Mouse (Mus musculus) macrophage (primary cell): ENCODE data around the gene Capn8. TPM values are rescaled to one million over a fixed set of nuclear protein-coding genes. Genes with fewer than 3 reads are reported as not detected.

Experiments
- H3K27ac ChIP-seq: fragments of 350-480 bp; formaldehyde crosslinking; 2 replicates; pipeline ENCODE4 v1.9.0; 2021
- H3K36me3 ChIP-seq: fragments of 350-480 bp; formaldehyde crosslinking; 2 replicates; pipeline ENCODE4 v1.9.0; 2021; ENCODE audit errors: inconsistent target
- H3K4me3 ChIP-seq: fragments of 350-480 bp; formaldehyde crosslinking; 2 replicates; pipeline ENCODE4 v1.9.0; 2021; ENCODE audit errors: inconsistent target
- H3K79me2 ChIP-seq: fragments of 350-480 bp; formaldehyde crosslinking; 2 replicates; pipeline ENCODE4 v1.9.0; 2021; ENCODE audit errors: inconsistent target
- WGBS: methylation state at CpG from one replicate; pipeline ENCODE4 v1.1.7; 2026; ENCODE audit warnings: inconsistent platforms; ENCODE audit not compliant: missing documents; 5-methylcytosine and 5-hydroxymethylcytosine counted together
- polyA plus RNA-seq: library from polyadenylated mRNA; stranded (reverse); fragments of 250-400 nt; gene quantifications from 3 replicates; pipeline ENCODE4 v1.2.4, GENCODE M21; 2018; ENCODE audit warnings: inconsistent platforms

The Capn8 gene
- polyA plus RNA-seq, 1 experiment from 2014 or later: not detected

DNA sequence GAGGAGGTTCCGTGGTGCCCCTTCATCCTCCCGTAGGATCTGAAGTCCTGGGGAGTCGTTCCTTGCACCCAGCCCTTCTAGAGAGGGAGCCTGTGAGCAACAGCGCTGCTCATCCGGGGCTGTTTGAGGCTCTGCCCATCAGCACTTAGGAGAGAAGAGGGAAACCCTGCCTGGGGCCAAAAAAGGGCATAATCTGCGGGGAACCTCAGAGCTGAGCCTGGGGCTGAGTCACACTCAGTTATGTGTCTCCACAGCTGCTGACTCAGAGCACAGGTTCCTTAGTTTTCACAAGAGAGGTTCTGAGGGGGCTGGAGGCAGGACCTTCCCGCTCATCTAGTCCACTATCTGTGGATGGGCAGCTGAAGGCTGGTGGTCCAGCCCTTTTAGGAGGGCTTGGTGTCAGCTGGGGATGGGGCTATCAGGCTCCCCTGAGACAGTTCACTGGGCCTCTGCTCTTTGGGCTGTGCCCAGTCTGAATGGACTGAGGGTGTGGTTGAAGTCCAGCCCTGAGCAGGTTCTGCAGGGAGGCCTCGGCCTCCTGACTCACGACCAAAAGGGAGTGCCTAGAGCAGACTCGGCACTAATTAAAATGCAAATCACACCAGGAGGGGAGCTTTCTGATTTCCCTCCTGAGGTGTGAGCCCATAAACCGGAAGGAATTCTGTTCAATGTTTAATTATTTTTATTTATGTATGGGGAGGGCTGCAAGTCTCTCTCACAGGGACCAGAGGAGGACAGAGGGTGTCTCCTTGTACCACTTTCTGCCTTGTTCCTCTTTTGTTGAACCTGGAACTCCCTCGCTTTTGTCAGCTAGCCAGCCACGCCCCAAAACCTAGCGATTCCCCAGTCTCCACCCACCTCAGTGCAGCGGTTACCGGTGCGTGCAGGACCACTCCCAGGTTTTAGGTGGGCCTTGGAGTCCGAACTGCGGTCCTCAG lies 36.6 kb upstream of the Capn8 start:
- Histone ChIP-seq H3K79me2 (no peaks in the 10 kb centered on the region), H3K4me3 (no peak overlapping the region; the same call in 1 of the 2 replicates), H3K27ac (peak overlapping the region; percentile 91)

GRCm38 (mm10) chr1:182533583-182533982 lies 31.2 kb upstream of the Capn8 start:
- H3K36me3 ChIP-seq: no peaks in the 10 kb centered on the region
- 89% methylated on average over 3 of the region's 3 CpGs for WGBS
- H3K4me3 ChIP-seq: no peak overlapping the region
- no peaks in the 10 kb centered on the region for H3K79me2 ChIP-seq
- no peak overlapping the region for H3K27ac ChIP-seq

More for the DNA sequence above, 36.6 kb upstream of the Capn8 start:
- WGBS: 2% methylated on average over 19 of the region's 19 CpGs
- H3K36me3 ChIP-seq: no peaks in the 10 kb centered on the region

- H3K36me3 ChIP-seq: no peaks in the 10 kb centered on the region
- no peaks in the 10 kb centered on the region for H3K79me2 ChIP-seq
- WGBS: 94% methylated on average over 3 of the region's 3 CpGs
- no peak overlapping the region for H3K27ac ChIP-seq
- no peak overlapping the region for H3K4me3 ChIP-seq
Measured at GRCm38 (mm10) chr1:182535080-182535481, 29.7 kb upstream of the Capn8 start.

GRCm38 (mm10) chr1:182539023-182539940 lies 25.5 kb upstream of the Capn8 start:
- H3K27ac ChIP-seq: peak overlapping the region; percentile 21; the same call in 1 of the 2 replicates
- H3K79me2 ChIP-seq: no peaks in the 10 kb centered on the region
- no peaks in the 10 kb centered on the region for H3K36me3 ChIP-seq
- 23% methylated on average over 8 of the region's 9 CpGs for WGBS
- H3K4me3 ChIP-seq: no peak overlapping the region

DNA sequence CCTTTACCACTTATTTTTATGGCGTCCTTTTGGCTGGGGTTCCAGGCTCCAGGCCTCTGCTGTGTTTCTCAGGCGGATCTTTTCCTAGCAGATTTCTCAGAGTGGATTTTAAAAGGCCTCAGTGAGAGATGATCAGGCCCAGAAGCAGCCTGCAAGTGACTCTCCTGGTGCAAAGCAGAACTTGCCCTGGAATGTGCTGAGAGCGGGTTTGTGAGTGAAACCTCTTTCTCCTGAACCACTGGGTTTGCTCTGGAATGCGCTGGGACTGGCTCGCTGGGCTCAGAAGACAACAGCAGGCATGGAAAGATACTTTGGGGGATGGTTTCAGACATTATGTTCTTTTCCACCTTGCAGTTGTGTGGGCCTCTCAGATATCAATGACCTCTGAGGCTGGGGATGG lies 22.7 kb upstream of the Capn8 start:
- no peak overlapping the region for H3K4me3 ChIP-seq
- no peaks in the 10 kb centered on the region for H3K79me2 ChIP-seq
- 95% methylated on average over 5 of the region's 5 CpGs for WGBS
- no peaks in the 10 kb centered on the region for H3K36me3 ChIP-seq
- no peak overlapping the region for H3K27ac ChIP-seq

- H3K4me3 ChIP-seq: no peak overlapping the region
- H3K79me2 ChIP-seq: no peaks in the 10 kb centered on the region
- H3K27ac ChIP-seq: no peak overlapping the region
- no peaks in the 10 kb centered on the region for H3K36me3 ChIP-seq
- 12% methylated on average over 8 of the region's 8 CpGs for WGBS
Measured at GRCm38 (mm10) chr1:182543136-182543535, 21.7 kb upstream of the Capn8 start.

DNA sequence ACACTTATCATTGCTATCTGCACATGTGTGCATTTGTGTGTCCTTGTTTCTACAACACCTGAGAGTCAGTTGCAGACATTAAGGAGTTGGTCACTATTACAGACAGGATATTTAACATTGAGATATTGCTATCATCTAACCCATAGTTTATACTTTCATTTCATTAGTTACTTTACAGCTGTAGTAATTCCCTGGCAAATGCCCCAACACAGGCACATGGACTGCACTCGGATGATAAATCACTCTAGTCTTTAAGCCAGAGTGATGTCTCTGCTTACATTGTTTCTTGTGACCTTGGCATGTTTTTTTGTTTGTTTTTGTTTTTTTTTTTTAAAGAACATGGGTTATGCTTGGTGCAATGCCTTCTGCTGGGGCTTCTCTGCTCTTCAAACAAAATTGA lies 20.9 kb upstream of the Capn8 start:
- H3K79me2 ChIP-seq: no peaks in the 10 kb centered on the region
- WGBS: 100% methylated on average over 1 of the region's 1 CpGs
- no peak overlapping the region for H3K4me3 ChIP-seq
- no peak overlapping the region for H3K27ac ChIP-seq
- no peaks in the 10 kb centered on the region for H3K36me3 ChIP-seq

DNA sequence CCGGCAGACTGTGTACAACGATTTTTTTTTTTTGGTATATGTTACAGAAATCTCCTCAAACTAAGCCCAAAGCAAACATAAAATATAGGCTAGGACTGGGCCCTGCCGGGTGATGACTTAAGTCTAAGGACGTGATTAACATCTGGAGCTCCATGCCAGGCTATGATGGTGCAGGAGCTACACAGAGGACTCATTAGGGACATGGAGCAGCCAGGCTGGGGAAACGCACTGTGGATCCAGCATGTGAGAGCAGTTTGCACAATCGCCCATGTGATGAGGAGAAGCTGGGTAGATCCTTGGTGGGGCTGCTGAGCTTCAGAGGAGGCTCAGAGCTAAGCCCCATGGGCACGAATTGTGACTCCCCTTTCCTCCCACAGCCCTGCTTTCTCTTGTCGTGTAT lies 14.0 kb upstream of the Capn8 start:
- Histone ChIP-seq H3K79me2 (no peaks in the 10 kb centered on the region), H3K36me3 (no peaks in the 10 kb centered on the region), H3K27ac (no peak overlapping the region), H3K4me3 (no peak overlapping the region)
- WGBS: 86% methylated on average over 8 of the region's 8 CpGs

DNA sequence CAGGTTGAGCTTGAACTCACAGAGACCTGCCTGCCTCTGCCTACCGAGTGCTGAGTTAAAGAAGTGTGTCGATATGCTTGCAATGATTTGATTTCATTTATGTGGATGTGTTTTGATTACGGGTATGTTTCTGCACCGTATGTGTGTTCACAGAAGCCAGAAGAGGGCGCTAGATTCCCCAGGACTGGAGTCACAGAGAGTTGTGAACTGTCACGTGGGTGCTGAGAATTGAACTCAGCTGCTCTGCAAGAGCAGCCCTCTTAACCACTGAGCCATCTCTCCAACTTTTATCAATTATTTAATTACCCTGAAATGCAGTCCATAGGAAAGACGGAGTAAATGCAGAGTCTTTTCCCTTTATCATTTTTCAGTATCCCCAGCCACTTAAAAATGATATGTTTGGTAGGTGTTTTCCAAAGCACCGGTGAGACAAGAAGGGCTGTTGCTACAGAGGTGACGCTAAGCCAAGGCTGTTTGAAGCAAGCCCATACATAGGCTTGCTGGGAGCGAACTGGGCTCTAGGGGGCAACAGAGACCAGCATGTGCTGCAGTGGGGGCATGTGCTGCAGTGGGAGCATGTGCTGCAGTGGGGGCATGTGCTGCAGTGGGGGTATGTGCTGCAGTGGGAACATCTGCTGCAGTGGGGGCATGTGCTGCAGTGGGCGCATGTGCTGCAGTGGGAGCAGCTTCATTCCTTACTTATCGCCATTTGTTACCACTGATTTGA lies 11.0 kb upstream of the Capn8 start:
- H3K79me2 ChIP-seq: no peaks in the 10 kb centered on the region
- no peak overlapping the region for H3K4me3 ChIP-seq
- no peaks in the 10 kb centered on the region for H3K36me3 ChIP-seq
- WGBS: 74% methylated on average over 12 of the region's 12 CpGs
- H3K27ac ChIP-seq: no peak overlapping the region

- Histone ChIP-seq H3K79me2 (no peaks in the 10 kb centered on the region), H3K27ac (no peak overlapping the region), H3K36me3 (no peaks in the 10 kb centered on the region), H3K4me3 (no peak overlapping the region)
- 86% methylated on average over 4 of the region's 4 CpGs for WGBS
Measured at GRCm38 (mm10) chr1:182558271-182558670, 6.5 kb upstream of the Capn8 start.

DNA sequence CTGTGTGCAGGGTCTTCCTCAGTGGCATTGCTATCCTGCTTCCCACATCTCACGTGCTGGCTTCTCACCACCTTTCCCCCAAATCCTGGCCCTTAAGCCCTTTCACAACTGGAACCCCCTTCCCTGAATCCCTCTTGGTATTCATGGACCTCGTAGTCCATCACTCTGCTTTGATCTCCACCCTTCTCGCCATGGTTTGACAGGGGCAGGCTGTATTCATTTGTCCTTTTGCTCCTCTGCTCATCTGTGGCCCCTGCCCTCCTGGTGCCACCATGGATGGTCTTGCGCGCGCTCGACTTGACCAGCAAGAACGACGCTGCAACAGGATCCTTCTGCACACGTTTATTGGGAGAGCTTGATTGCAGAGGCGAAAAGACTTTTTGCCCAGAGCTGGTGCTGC lies 5.3 kb upstream of the Capn8 start:
- Histone ChIP-seq H3K79me2 (no peaks in the 10 kb centered on the region), H3K4me3 (no peak overlapping the region), H3K36me3 (no peaks in the 10 kb centered on the region), H3K27ac (no peak overlapping the region)
- WGBS: 96% methylated on average over 9 of the region's 11 CpGs

- 11% methylated on average over 3 of the region's 3 CpGs for WGBS
- 0 out of 2 replicates have a peak overlapping the region, but pooled peaks have one; percentile 17 for H3K27ac ChIP-seq
- H3K79me2 ChIP-seq: no peaks in the 10 kb centered on the region
Measured at GRCm38 (mm10) chr1:182560390-182561098, 4.3 kb upstream of the Capn8 start.

GRCm38 (mm10) chr1:182561945-182562514 lies 2.8 kb upstream of the Capn8 start:
- no peaks in the 10 kb centered on the region for H3K79me2 ChIP-seq
- no peak overlapping the region for H3K27ac ChIP-seq
- H3K36me3 ChIP-seq: no peaks in the 10 kb centered on the region
- WGBS: 88% methylated on average over 11 of the region's 11 CpGs
- H3K4me3 ChIP-seq: no peak overlapping the region

More at GRCm38 (mm10) chr1:182560390-182561098, 4.3 kb upstream of the Capn8 start:
- Histone ChIP-seq H3K36me3 (no peaks in the 10 kb centered on the region), H3K4me3 (no peak overlapping the region)
